Mouse (Mus musculus): Measurements from ENCODE around the gene Trpv6. TPM values are rescaled to one million over a fixed set of nuclear protein-coding genes. Genes with fewer than 3 reads are reported as not detected.

Trpv6 gene
- polyA plus RNA-seq (2014; fragmentation: Illumina TruSeq; extraction: RNeasy Lipid Tissue Mini Kit (QIAGEN cat#74804); ENCODE audit: low replicate concordance) = 0.19 TPM

GRCm38 (mm10) chr6:41636178-41636577 lies at the start of gene Trpv6:
Gene Trpv6 (minus strand): TSS chr6:41636405.

GRCm38 (mm10) chr6:41684131-41684530 lies 47.9 kb upstream of the Trpv6 start, which contains the start of gene Llcfc1:
Gene Llcfc1 (plus strand): TSS chr6:41684431.

GRCm38 (mm10) chr6:41680669-41681068 lies 44.5 kb upstream of the Trpv6 start, which contains the start of gene Trpv5:
Gene Trpv5 (minus strand): TSS chr6:41680769.

GRCm38 (mm10) chr6:41605061-41605793 lies 31.0 kb downstream of the Trpv6 start, which contains the start of gene Ephb6:
Gene Ephb6 (plus strand): TSS chr6:41605482.

Other genes with a start within 250 kb of the Trpv6 start
- gene Gm5771, start 244.0 kb downstream of the Trpv6 start, polyA plus RNA-seq (2014; fragmentation: Illumina TruSeq; extraction: RNeasy Lipid Tissue Mini Kit (QIAGEN cat#74804); ENCODE audit: low replicate concordance) = not detected
- gene Gm10334, start 190.3 kb downstream of the Trpv6 start, polyA plus RNA-seq (2014; fragmentation: Illumina TruSeq; extraction: RNeasy Lipid Tissue Mini Kit (QIAGEN cat#74804); ENCODE audit: low replicate concordance) = not detected
- gene Prss1, start 177.5 kb downstream of the Trpv6 start, polyA plus RNA-seq (2014; fragmentation: Illumina TruSeq; extraction: RNeasy Lipid Tissue Mini Kit (QIAGEN cat#74804); ENCODE audit: low replicate concordance) = not detected
- 121 TPM for gene Prss2, start 114.6 kb downstream of the Trpv6 start, polyA plus RNA-seq (2014; fragmentation: Illumina TruSeq; extraction: RNeasy Lipid Tissue Mini Kit (QIAGEN cat#74804); ENCODE audit: low replicate concordance)
- not detected for gene Ephb6, start 30.9 kb downstream of the Trpv6 start, polyA plus RNA-seq (2014; fragmentation: Illumina TruSeq; extraction: RNeasy Lipid Tissue Mini Kit (QIAGEN cat#74804); ENCODE audit: low replicate concordance)
- not detected for gene Trpv5, start 44.4 kb upstream of the Trpv6 start, polyA plus RNA-seq (2014; fragmentation: Illumina TruSeq; extraction: RNeasy Lipid Tissue Mini Kit (QIAGEN cat#74804); ENCODE audit: low replicate concordance)
- not detected for gene Llcfc1, start 48.0 kb upstream of the Trpv6 start, polyA plus RNA-seq (2014; fragmentation: Illumina TruSeq; extraction: RNeasy Lipid Tissue Mini Kit (QIAGEN cat#74804); ENCODE audit: low replicate concordance)
- gene Kel, start 67.9 kb upstream of the Trpv6 start, polyA plus RNA-seq (2014; fragmentation: Illumina TruSeq; extraction: RNeasy Lipid Tissue Mini Kit (QIAGEN cat#74804); ENCODE audit: low replicate concordance) = not detected
- not detected for gene Olfr459, start 138.8 kb upstream of the Trpv6 start, polyA plus RNA-seq (2014; fragmentation: Illumina TruSeq; extraction: RNeasy Lipid Tissue Mini Kit (QIAGEN cat#74804); ENCODE audit: low replicate concordance)
- not detected for gene Pip, start 211.1 kb upstream of the Trpv6 start, polyA plus RNA-seq (2014; fragmentation: Illumina TruSeq; extraction: RNeasy Lipid Tissue Mini Kit (QIAGEN cat#74804); ENCODE audit: low replicate concordance)
- gene Sval2, start 216.6 kb upstream of the Trpv6 start, polyA plus RNA-seq (2014; fragmentation: Illumina TruSeq; extraction: RNeasy Lipid Tissue Mini Kit (QIAGEN cat#74804); ENCODE audit: low replicate concordance) = not detected